Mouse (Mus musculus): ENCODE results near the gene Lrrc36.

Lrrc36 gene

GRCm38 (mm10) chr8:105466246-105466645, 52.9 kb downstream of the Lrrc36 start:
- in situ Hi-C loops (cut with MboI; ENCODE audit: low sequenced_read_pairs) = no loop called here

GRCm38 (mm10) chr8:105466700-105467291, 53.4 kb downstream of the Lrrc36 start:
- in situ Hi-C loops (cut with MboI; ENCODE audit: low sequenced_read_pairs) = no loop called here

- in situ Hi-C loops (cut with MboI; ENCODE audit: low sequenced_read_pairs) = no loop called here
Measured at GRCm38 (mm10) chr8:105467396-105467985, 54.1 kb downstream of the Lrrc36 start.

GRCm38 (mm10) chr8:105468002-105468720, 54.8 kb downstream of the Lrrc36 start:
- in situ Hi-C loops (cut with MboI; ENCODE audit: low sequenced_read_pairs) = no loop called here

- in situ Hi-C loops (cut with MboI; ENCODE audit: low sequenced_read_pairs) = no loop called here
Measured at GRCm38 (mm10) chr8:105469041-105469695, 55.8 kb downstream of the Lrrc36 start.

GRCm38 (mm10) chr8:105469816-105470215, 56.4 kb downstream of the Lrrc36 start:
- in situ Hi-C loops (cut with MboI; ENCODE audit: low sequenced_read_pairs) = no loop called here

- in situ Hi-C loops (cut with MboI; ENCODE audit: low sequenced_read_pairs) = no loop called here
Measured at GRCm38 (mm10) chr8:105470262-105470661, 56.9 kb downstream of the Lrrc36 start.

- in situ Hi-C loops (cut with MboI; ENCODE audit: low sequenced_read_pairs) = no loop called here
Measured at GRCm38 (mm10) chr8:105470681-105471313, 57.4 kb downstream of the Lrrc36 start.

- in situ Hi-C loops (cut with MboI; ENCODE audit: low sequenced_read_pairs) = no loop called here
Measured at GRCm38 (mm10) chr8:105471314-105472015, 58.1 kb downstream of the Lrrc36 start, which contains the start of gene Tppp3. TSS of gene Tppp3 (minus strand) at chr8:105471526.

- in situ Hi-C loops (cut with MboI; ENCODE audit: low sequenced_read_pairs) = no loop called here
Measured at GRCm38 (mm10) chr8:105472414-105472932, 59.1 kb downstream of the Lrrc36 start.

GRCm38 (mm10) chr8:105472983-105473382, 59.6 kb downstream of the Lrrc36 start:
- in situ Hi-C loops (cut with MboI; ENCODE audit: low sequenced_read_pairs) = no loop called here

GRCm38 (mm10) chr8:105473816-105474606, 60.6 kb downstream of the Lrrc36 start:
- in situ Hi-C loops (cut with MboI; ENCODE audit: low sequenced_read_pairs) = no loop called here

- in situ Hi-C loops (cut with MboI; ENCODE audit: low sequenced_read_pairs) = no loop called here
Measured at GRCm38 (mm10) chr8:105474680-105475079, 61.3 kb downstream of the Lrrc36 start.

- in situ Hi-C loops (cut with MboI; ENCODE audit: low sequenced_read_pairs) = no loop called here
Measured at GRCm38 (mm10) chr8:105475254-105475653, 61.9 kb downstream of the Lrrc36 start.

GRCm38 (mm10) chr8:105475742-105476141, 62.4 kb downstream of the Lrrc36 start:
- in situ Hi-C loops (cut with MboI; ENCODE audit: low sequenced_read_pairs) = no loop called here

- in situ Hi-C loops (cut with MboI; ENCODE audit: low sequenced_read_pairs) = no loop called here
Measured at GRCm38 (mm10) chr8:105476161-105476560, 62.8 kb downstream of the Lrrc36 start.

- in situ Hi-C loops (cut with MboI; ENCODE audit: low sequenced_read_pairs) = no loop called here
Measured at GRCm38 (mm10) chr8:105476628-105477413, 63.5 kb downstream of the Lrrc36 start.

GRCm38 (mm10) chr8:105477792-105478191, 64.4 kb downstream of the Lrrc36 start:
- in situ Hi-C loops (cut with MboI; ENCODE audit: low sequenced_read_pairs) = no loop called here

- in situ Hi-C loops (cut with MboI; ENCODE audit: low sequenced_read_pairs) = loop anchor here (10.0 kb wide), 1 partner anchor 64 kb away; no protein-coding TSS in a partner anchor
Measured at GRCm38 (mm10) chr8:105481013-105481412, 67.6 kb downstream of the Lrrc36 start.
